Mouse (Mus musculus): ENCODE measurements at regions not wholly inside any gene's neighbourhood (a gene's known extent, or its start where the extent isn't known, plus 50 kb on each side); places are given as distances from the start of the nearest gene placed in this dataset.

- intact Hi-C loops (cut with DNase I), result no loop called here
- no peak for DNase-seq
Observed at GRCm38 (mm10) chr2:115493020-115493419, 88.5 kb upstream of the BC052040 start.

- intact Hi-C loops (cut with DNase I), result loop anchor here (10.0 kb wide), 1 partner anchor 645 kb away; no protein-coding TSS in a partner anchor
- DNase-seq, result no peak
Observed at GRCm38 (mm10) chr2:115499904-115500303, 81.6 kb upstream of the BC052040 start.

GRCm38 (mm10) chr2:115509527-115509926 lies 72.0 kb upstream of the BC052040 start:
- no peak for DNase-seq

DNA sequence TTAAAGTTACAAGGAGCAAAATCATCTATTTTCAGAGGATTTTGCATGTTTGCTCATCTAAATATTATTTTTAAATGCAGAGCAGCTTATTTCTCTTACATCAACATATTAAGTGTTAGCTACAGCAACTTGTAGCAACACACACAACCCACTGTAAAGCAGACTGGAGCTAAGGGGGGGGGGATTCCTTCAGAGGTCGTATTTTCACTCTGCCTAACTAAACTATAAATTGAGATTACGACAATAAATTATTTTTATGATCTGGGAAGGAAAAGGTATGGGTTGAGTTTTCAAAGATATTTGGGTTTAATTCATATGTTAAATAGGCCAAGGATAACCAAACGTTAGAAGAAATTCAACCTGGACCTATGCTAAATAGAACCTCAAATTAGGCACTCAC lies 70.4 kb upstream of the BC052040 start:
- intact Hi-C loops (cut with DNase I), result loop anchor here (5.0 to 10.0 kb wide), 3 partner anchors 236 to 886 kb away; no protein-coding TSS in a partner anchor
- DNase-seq, result no peak

More at GRCm38 (mm10) chr2:115509527-115509926, 72.0 kb upstream of the BC052040 start:
- intact Hi-C loops (cut with DNase I), result loop anchor here (10.0 kb wide), 1 partner anchor 655 kb away; no protein-coding TSS in a partner anchor

DNA sequence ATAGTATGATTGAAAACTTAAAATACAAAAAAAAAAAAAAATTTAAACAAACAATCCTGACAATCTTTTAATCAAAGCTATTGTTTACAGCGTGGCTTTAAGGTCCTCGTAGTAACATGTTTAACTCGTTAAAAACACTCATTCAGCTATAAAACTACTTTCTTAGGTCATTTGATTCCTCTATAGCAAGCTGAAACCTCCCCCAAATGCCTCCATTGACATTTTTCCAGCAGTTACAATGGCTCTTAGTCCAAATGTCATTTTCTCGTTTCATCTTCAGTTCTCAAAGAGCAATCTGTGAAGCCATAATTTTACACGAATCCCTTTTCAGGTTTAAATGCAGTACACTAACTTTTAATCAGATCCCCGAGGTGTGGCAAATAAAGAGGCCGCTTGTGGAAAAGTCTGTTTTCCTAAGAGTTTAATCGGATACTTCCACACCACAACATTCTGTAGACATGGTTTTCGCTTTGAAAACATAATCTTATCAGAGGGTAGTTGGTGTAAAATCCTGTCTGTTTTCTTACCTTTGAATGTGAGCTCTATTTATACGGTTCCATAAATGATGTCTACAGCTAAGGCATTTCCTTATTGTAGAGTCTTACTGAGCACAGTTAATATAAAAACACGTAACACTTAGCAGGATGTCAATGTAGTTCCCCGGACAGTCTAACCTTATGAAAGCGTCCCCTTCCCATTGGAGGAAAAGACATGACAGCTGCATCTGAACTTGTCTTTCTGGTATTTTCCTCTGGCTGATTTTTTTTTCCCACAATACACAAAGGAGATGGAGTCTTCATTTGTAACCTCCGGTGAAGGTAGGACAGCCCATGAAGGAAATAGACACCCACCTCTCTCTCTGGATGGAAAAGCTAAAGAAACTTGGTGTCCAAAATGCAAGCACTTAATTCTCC lies 69.6 kb upstream of the BC052040 start:
- no peak for DNase-seq
- intact Hi-C loops (cut with DNase I), result loop anchor here (5.0 to 10.0 kb wide), 3 partner anchors 237 to 887 kb away; no protein-coding TSS in a partner anchor

DNA sequence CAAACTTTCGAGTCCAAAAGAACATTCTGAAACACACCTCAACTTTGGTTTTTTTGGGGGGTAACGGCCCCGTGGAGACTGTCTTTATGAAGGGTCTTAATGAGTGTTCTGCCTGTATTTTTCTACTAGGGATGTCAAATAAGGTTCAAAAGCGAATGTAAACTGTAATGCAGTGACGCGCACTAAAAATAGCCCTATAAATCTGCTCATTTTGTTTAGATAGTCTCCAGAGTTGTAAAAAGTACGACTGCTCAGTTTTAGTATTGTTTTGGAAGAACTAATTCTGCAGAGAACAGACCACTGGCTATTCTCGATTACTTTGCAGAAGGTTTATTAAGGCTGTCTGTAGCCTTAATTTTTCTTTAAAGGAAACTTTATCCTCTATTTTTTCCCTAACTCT lies 68.6 kb upstream of the BC052040 start:
- DNase-seq, result no peak
- intact Hi-C loops (cut with DNase I), result loop anchor here (5.0 to 10.0 kb wide), 3 partner anchors 238 to 888 kb away; no protein-coding TSS in a partner anchor

GRCm38 (mm10) chr2:115513774-115514231 lies 67.7 kb upstream of the BC052040 start:
- no peak for DNase-seq
- intact Hi-C loops (cut with DNase I), result loop anchor here (2.0 to 10.0 kb wide), 4 partner anchors 239 to 889 kb away; no protein-coding TSS in a partner anchor

DNA sequence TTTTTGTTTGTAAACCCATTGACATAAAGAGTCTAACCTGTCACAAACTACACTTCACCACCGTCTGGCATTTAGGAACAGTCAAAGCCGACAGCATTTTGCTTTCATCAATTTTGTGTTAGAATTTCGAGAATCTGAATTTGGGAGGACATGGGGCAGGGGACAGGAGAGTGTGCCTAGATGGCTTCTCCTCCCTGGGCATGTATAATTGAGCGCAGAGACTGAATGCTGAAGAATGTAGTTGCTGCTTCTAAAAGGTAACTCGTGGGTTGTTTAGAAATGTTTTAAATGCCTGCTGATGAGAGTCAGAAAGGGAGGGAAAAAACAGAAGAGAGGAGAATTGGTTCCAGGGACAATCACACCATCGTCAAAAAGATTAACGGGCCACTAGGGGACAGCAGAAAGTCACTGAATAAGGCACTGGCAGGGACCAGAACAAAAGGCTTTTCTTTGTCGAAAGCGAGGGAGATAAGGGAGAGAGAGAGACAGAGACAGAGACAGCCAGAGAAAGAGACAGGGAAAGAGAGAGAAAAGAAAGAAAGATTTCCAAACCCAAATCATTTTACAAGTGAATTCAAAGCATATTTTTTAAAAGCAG lies 66.6 kb upstream of the BC052040 start:
- DNase-seq, result peak; percentile 10
- intact Hi-C loops (cut with DNase I), result loop anchor here (2.0 to 10.0 kb wide), 4 partner anchors 240 to 890 kb away; no protein-coding TSS in a partner anchor

GRCm38 (mm10) chr2:115515470-115515869 lies 66.0 kb upstream of the BC052040 start:
- no peak for DNase-seq

GRCm38 (mm10) chr2:115516824-115517223 lies 64.7 kb upstream of the BC052040 start:
- intact Hi-C loops (cut with DNase I), result loop anchor here (10.0 kb wide), 2 partner anchors 242 to 892 kb away; no protein-coding TSS in a partner anchor

More at GRCm38 (mm10) chr2:115515470-115515869, 66.0 kb upstream of the BC052040 start:
- intact Hi-C loops (cut with DNase I), result loop anchor here (2.0 to 10.0 kb wide), 3 partner anchors 241 to 891 kb away; no protein-coding TSS in a partner anchor

DNA sequence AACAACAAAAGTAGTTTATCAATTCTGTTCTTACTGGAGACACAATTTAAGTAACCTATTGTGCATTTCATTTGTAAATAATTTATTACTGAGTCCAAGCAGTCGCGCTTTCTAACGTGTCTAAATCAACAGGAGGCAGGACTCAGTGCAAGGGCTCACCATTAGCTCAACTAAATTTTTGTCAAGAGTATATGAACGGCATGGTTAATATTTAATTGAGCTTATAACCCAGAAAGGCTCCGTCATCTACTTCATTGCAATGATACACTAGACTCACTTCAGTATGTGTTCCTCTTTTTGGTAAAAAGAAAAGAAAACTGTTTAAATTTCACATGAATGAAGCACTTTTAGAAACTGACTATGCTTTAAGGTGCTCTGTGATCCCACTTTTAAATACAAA lies 61.5 kb upstream of the BC052040 start:
- DNase-seq, result no peak
- intact Hi-C loops (cut with DNase I), result loop anchor here (10.0 kb wide), 2 partner anchors 245 to 895 kb away; no protein-coding TSS in a partner anchor

More at GRCm38 (mm10) chr2:115516824-115517223, 64.7 kb upstream of the BC052040 start:
- no peak for DNase-seq

GRCm38 (mm10) chr2:115520413-115521139 lies 60.9 kb upstream of the BC052040 start:
- no peak for DNase-seq
- intact Hi-C loops (cut with DNase I), result no loop called here

DNA sequence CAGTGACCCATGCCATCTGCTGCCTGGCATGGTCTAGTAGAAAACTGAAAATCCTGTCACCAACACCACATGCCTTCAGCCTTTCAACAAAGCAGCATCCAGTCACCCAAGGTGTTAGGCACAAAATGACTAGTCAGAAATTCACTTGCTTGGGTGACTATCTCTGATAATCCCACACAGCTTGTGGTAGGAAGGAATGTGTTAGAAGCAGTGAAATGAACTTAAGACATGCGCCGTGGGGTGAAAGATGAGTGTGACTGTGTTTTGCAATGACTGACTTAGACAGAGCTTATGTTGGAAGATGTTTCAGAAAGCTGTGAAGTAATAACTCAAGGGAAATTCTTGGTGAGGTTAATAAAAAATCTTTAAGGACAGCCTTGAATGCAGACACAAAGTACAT lies 51.6 kb upstream of the BC052040 start:
- intact Hi-C loops (cut with DNase I), result no loop called here
- DNase-seq, result no peak

Measured in left cerebral cortex, postnatal 4 days (tissue).